Mouse (Mus musculus): Measurements from ENCODE around the gene Fmo5. TPM values are rescaled to one million over a fixed set of nuclear protein-coding genes. Genes with fewer than 3 reads are reported as not detected.
A peak's percentile ranks its signal among the peaks of the same experiment; 100 is the strongest.

The Fmo5 gene
- polyA plus RNA-seq, 1 experiment from 2014 or later: 12.6 TPM

- H3K36me3 ChIP-seq (ENCODE audit: insufficient read depth, low read length): peaks cover 36% of the 10 kb centered on the region
- H3K4me1 ChIP-seq (replicated peaks; ENCODE audit: insufficient read depth, low read length): no peaks in the 10 kb centered on the region
- no peaks in the 10 kb centered on the region for H3K27me3 ChIP-seq (ENCODE audit: insufficient read depth, low read length)
- no peaks in the 10 kb centered on the region for H3K9me3 ChIP-seq (replicated peaks; ENCODE audit: low read length)
- no peak overlapping the region for H3K4me3 ChIP-seq (replicated peaks; ENCODE audit: low read depth, low read length)
- TF ChIP-seq CTCF (IDR thresholded peaks at IDR 0.05; ENCODE audit: low read depth): no peak
- no peak for ATAC-seq (replicated peaks; ENCODE audit: low FRiP score, low read depth)
- DNase-seq (ENCODE audit: low spot score): no peak
- no peak overlapping the region for H3K9ac ChIP-seq (ENCODE audit: low read depth, low read length)
- 76% methylated on average over 14 of the region's 14 CpGs for WGBS
- H3K27ac ChIP-seq: no peak overlapping the region
- H3K4me2 ChIP-seq (ENCODE audit: low read length): no peak overlapping the region
These were observed 38.6 kb downstream of the Fmo5 start for GRCm38 (mm10) chr3:97667093-97667675.

DNA sequence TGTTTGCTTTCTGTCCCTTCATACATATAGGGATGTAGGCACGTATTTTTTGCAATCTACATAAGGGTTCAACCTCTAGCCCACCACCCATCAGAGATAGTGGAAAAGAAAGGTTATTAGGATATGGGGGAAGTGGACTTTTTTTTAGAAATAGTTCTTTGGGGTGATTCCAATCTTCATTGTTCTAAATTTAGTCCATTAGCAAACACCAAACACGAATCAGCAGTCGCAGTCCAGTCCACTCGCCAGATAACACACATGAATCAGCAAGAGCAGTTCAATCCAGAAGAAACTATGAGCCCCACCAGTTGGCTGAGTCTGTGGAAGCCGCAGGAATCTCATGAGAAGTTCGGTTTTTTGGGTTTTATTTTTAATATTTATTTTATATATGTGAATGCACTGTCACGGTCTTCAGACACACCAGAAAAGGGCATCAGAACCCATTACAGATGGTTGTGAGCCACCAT is 46.1 kb downstream of the Fmo5 start, which contains the start of gene Gm17651:
Gene Gm17651 (minus strand): TSS at position 51 of the 467 bp plus-strand sequence.
- no peak within 1 kb of the TSS for H3K4me3 ChIP-seq (replicated peaks; ENCODE audit: low read depth, low read length)
- H3K4me2 ChIP-seq (ENCODE audit: low read length): no peak within 1 kb of the TSS
- ATAC-seq (replicated peaks; ENCODE audit: low FRiP score, low read depth) (no peak), DNase-seq (ENCODE audit: low spot score) (no peak)
- H3K9me3 ChIP-seq (replicated peaks; ENCODE audit: low read length): no peaks in the 10 kb centered on the region
- H3K27me3 ChIP-seq (ENCODE audit: insufficient read depth, low read length): no peaks in the 10 kb centered on the region
- H3K36me3 ChIP-seq (ENCODE audit: insufficient read depth, low read length): peaks cover 8% of the 10 kb centered on the region
- no peak within 1 kb of the TSS for H3K9ac ChIP-seq (ENCODE audit: low read depth, low read length)
- 86% methylated on average over 7 of the region's 7 CpGs for WGBS
- no peak within 1 kb of the TSS for H3K27ac ChIP-seq
- TF ChIP-seq CTCF (IDR thresholded peaks at IDR 0.05; ENCODE audit: low read depth): no peak
- H3K4me1 ChIP-seq (replicated peaks; ENCODE audit: insufficient read depth, low read length): no peaks in the 10 kb centered on the region

GRCm38 (mm10) chr3:97676126-97676525 is 47.5 kb downstream of the Fmo5 start:
- no peak overlapping the region for H3K9ac ChIP-seq (ENCODE audit: low read depth, low read length)
- ATAC-seq (replicated peaks; ENCODE audit: low FRiP score, low read depth) (no peak), DNase-seq (ENCODE audit: low spot score) (no peak)
- peaks cover 3% of the 10 kb centered on the region for H3K36me3 ChIP-seq (ENCODE audit: insufficient read depth, low read length)
- H3K4me2 ChIP-seq (ENCODE audit: low read length): no peak overlapping the region
- 96% methylated on average over 3 of the region's 3 CpGs for WGBS
- no peaks in the 10 kb centered on the region for H3K27me3 ChIP-seq (ENCODE audit: insufficient read depth, low read length)
- no peaks in the 10 kb centered on the region for H3K4me1 ChIP-seq (replicated peaks; ENCODE audit: insufficient read depth, low read length)
- H3K4me3 ChIP-seq (replicated peaks; ENCODE audit: low read depth, low read length): no peak overlapping the region
- no peaks in the 10 kb centered on the region for H3K9me3 ChIP-seq (replicated peaks; ENCODE audit: low read length)
- TF ChIP-seq CTCF (IDR thresholded peaks at IDR 0.05; ENCODE audit: low read depth): no peak
- no peak overlapping the region for H3K27ac ChIP-seq

DNA sequence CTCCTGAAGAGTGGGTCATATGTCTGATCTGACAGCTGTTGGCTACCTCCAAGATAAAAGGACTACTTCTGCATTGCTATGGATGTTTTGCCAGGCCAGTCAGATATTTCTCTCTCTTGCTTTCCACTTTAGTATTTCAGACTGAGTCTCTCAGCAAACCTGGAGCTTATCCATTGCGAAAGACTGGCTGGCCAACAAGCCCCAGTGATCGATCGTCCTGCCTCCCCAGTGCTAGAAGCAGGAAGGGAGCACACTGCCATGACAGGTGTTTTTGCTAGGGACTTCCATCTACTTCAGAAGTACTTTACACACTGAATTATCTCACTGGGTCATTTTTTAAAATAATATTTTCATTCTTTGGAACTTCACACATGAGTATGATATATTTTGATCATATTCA is 49.8 kb downstream of the Fmo5 start:
- Histone ChIP-seq H3K36me3 (ENCODE audit: insufficient read depth, low read length) (no peaks in the 10 kb centered on the region), H3K9ac (ENCODE audit: low read depth, low read length) (no peak overlapping the region), H3K27ac (no peak overlapping the region), H3K27me3 (ENCODE audit: insufficient read depth, low read length) (no peaks in the 10 kb centered on the region), H3K4me1 (replicated peaks; ENCODE audit: insufficient read depth, low read length) (peaks cover 5% of the 10 kb centered on the region; the same call in 1 of the 2 replicates), H3K4me2 (ENCODE audit: low read length) (no peak overlapping the region), H3K4me3 (replicated peaks; ENCODE audit: low read depth, low read length) (no peak overlapping the region), H3K9me3 (replicated peaks; ENCODE audit: low read length) (no peaks in the 10 kb centered on the region)
- ATAC-seq (replicated peaks; ENCODE audit: low FRiP score, low read depth) (no peak), DNase-seq (ENCODE audit: low spot score) (no peak)
- TF ChIP-seq CTCF (IDR thresholded peaks at IDR 0.05; ENCODE audit: low read depth): no peak
- 95% methylated on average over 3 of the region's 3 CpGs for WGBS

GRCm38 (mm10) chr3:97680631-97681320 is 52.2 kb downstream of the Fmo5 start:
- H3K27ac ChIP-seq: no peak overlapping the region
- 1% methylated on average over 28 of the region's 28 CpGs for WGBS
- H3K9ac ChIP-seq (ENCODE audit: low read depth, low read length): peak overlapping the region; percentile 48; the same call in 1 of the 2 replicates

DNA sequence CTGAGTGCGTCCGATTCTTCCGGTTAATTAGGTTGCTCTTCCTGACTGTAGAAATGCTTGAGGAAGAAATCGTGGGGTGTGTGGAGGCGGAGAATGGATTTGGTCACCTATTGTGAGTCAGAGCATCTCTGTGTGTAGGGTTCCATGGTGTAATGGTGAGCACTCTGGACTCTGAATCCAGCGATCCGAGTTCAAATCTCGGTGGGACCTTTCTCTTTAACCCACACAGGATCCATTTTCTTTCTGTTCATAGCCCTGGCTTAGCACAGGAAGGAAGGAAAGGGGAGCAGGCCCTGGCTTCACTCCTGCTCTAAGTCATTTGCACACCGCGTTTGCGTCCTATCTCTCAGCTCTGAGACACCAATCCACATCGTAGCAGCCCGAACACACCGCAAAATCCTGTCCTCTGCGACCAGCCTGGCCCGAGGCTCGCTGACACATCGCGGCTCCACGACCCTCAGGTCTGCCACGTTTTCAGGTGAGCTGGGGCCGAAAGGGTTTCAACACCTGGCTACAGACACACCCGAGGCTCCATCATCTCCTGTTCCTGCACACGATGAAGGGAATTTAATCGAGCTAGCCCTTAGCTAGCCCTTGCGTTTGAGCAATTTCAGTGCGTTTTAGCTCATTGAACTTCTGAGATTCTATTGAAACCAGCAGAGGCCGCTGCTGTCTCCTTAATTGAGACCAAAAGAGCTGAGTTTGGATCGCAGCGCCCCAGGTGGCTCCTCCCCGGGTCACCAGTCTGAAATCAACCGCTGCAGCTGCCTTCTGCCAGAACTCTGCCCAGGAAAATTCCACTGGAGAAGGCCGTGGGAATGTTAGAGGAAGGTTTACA is 52.9 kb downstream of the Fmo5 start:
- peak overlapping the region; percentile 35 for H3K4me3 ChIP-seq (replicated peaks; ENCODE audit: low read depth, low read length)
- H3K27ac ChIP-seq: no peak overlapping the region
- no peaks in the 10 kb centered on the region for H3K9me3 ChIP-seq (replicated peaks; ENCODE audit: low read length)
- 2% methylated on average over 33 of the region's 33 CpGs for WGBS
- peaks cover 5% of the 10 kb centered on the region; the same call in 1 of the 2 replicates for H3K4me1 ChIP-seq (replicated peaks; ENCODE audit: insufficient read depth, low read length)
- peak; percentile 82 for DNase-seq (ENCODE audit: low spot score)
- no peaks in the 10 kb centered on the region for H3K36me3 ChIP-seq (ENCODE audit: insufficient read depth, low read length)
- H3K9ac ChIP-seq (ENCODE audit: low read depth, low read length): peak overlapping the region; percentile 48; the same call in 1 of the 2 replicates
- H3K27me3 ChIP-seq (ENCODE audit: insufficient read depth, low read length): no peaks in the 10 kb centered on the region
- H3K4me2 ChIP-seq (ENCODE audit: low read length): peak overlapping the region; percentile 81
- TF ChIP-seq CTCF (IDR thresholded peaks at IDR 0.05; ENCODE audit: low read depth): peak; percentile 77
- ATAC-seq (replicated peaks; ENCODE audit: low FRiP score, low read depth): no peak

More at GRCm38 (mm10) chr3:97680631-97681320, 52.2 kb downstream of the Fmo5 start:
- no peaks in the 10 kb centered on the region for H3K9me3 ChIP-seq (replicated peaks; ENCODE audit: low read length)
- TF ChIP-seq CTCF (IDR thresholded peaks at IDR 0.05; ENCODE audit: low read depth): peak; percentile 86
- H3K4me2 ChIP-seq (ENCODE audit: low read length): peak overlapping the region; percentile 81
- DNase-seq (ENCODE audit: low spot score): peak; percentile 73
- peaks cover 5% of the 10 kb centered on the region; the same call in 1 of the 2 replicates for H3K4me1 ChIP-seq (replicated peaks; ENCODE audit: insufficient read depth, low read length)
- ATAC-seq (replicated peaks; ENCODE audit: low FRiP score, low read depth): peak; percentile 50
- peak overlapping the region; percentile 35 for H3K4me3 ChIP-seq (replicated peaks; ENCODE audit: low read depth, low read length)
- H3K27me3 ChIP-seq (ENCODE audit: insufficient read depth, low read length): no peaks in the 10 kb centered on the region
- H3K36me3 ChIP-seq (ENCODE audit: insufficient read depth, low read length): no peaks in the 10 kb centered on the region

Data from kidney, postnatal 0 days (tissue).